Mouse (Mus musculus) liver, adult 2 months (tissue): ENCODE data around the gene Slc50a1.

Experiments used
- CTCF ChIP-seq: fragments of 200-500 bp; IDR thresholded peaks from 2 replicates; pipeline ENCODE4 v1.5.1; 2011; ENCODE audit warnings: low read depth, low read length, control low read depth
- POLR2A ChIP-seq: fragments of 200-500 bp; IDR thresholded peaks from 2 replicates; pipeline ENCODE4 v1.6.1; 2011; ENCODE audit warnings: low read length, control low read depth; ENCODE audit not compliant: insufficient read depth; ENCODE audit errors: extremely low read depth

GRCm38 (mm10) chr3:89279153-89279890, 9.0 kb upstream of the Slc50a1 start:
- TF ChIP-seq CTCF: no peak
- TF ChIP-seq POLR2A: peak; percentile 98
